Mouse (Mus musculus): ENCODE results near the gene Asns. TPM values are rescaled to one million over a fixed set of nuclear protein-coding genes. Genes with fewer than 3 reads are reported as not detected.

Gene Asns
- polyA plus RNA-seq, 1 experiment from 2014 or later = 51.6 TPM

- Histone ChIP-seq H3K4me1 (replicated peaks) (0 out of 2 replicates have a peak, but pooled peaks cover 2% of the 10 kb centered on the region), H3K4me3 (no peak overlapping the region), H3K9me3 (no peaks in the 10 kb centered on the region), H3K27me3 (ENCODE audit: insufficient read depth, poor library complexity, severe bottlenecking) (peaks cover 3% of the 10 kb centered on the region; the same call in 1 of the 2 replicates), H3K36me3 (no peaks in the 10 kb centered on the region), H3K27ac (no peak overlapping the region)
- WGBS = 85% methylated on average over 6 of the region's 6 CpGs
- DNase-seq (ENCODE audit: low spot score) = no peak
These were observed 5.1 kb upstream of the Asns start for GRCm38 (mm10) chr6:7697999-7698699.

DNA sequence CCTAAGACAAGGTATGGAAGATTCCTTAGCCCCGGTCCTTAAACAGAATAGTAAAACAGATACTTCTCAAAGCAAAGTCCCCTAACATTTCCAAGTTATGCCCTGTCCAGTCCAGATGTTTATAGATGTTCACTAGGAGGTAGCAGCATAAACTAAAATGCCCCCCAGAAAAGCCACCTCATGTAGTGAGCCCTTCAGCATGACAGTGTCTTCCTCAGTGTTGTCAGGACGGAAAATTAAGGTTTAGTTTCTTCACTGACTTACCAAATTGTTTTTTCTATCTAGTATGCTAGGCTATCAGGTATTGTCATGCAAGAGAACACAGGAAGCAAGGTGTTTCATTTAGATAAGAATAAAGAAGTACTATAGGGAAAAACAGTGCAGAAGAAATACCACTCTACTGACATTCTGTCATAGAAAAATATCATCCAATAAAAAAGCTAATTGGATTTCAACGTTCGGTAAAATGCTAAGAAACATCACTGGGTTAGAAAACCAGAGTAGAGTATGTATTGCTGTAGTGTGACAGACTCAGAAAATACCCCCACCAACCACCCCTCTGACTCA lies 4.1 kb upstream of the Asns start:
- Histone ChIP-seq H3K9me3 (no peaks in the 10 kb centered on the region), H3K36me3 (no peaks in the 10 kb centered on the region), H3K4me1 (replicated peaks) (0 out of 2 replicates have a peak, but pooled peaks cover 6% of the 10 kb centered on the region), H3K4me3 (no peak overlapping the region), H3K27ac (no peak overlapping the region), H3K27me3 (ENCODE audit: insufficient read depth, poor library complexity, severe bottlenecking) (peaks cover 3% of the 10 kb centered on the region; the same call in 1 of the 2 replicates)
- 90% methylated on average over 4 of the region's 4 CpGs for WGBS
- DNase-seq (ENCODE audit: low spot score) = no peak

DNA sequence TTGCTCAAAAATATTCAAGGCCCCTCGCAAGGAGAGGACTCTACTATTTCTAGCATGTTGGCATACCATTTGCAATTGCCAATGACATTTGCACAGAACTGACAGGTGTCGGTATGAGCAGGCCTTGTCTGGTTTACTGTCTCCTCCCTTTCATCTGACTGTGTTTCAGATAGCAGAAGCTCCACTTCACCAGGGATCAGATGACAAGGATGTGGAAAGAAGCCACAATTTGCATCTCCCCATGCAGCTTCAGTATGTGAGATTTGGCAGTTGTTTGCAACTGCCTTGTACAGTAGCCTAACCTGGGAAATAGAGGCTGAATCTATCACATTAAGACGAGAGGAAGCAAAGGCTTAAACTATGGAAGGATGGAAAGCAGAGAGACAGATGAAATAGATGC lies 3.6 kb upstream of the Asns start:
- Histone ChIP-seq H3K4me1 (replicated peaks) (0 out of 2 replicates have a peak, but pooled peaks cover 9% of the 10 kb centered on the region), H3K9me3 (no peaks in the 10 kb centered on the region), H3K4me3 (no peak overlapping the region), H3K36me3 (no peaks in the 10 kb centered on the region), H3K27me3 (ENCODE audit: insufficient read depth, poor library complexity, severe bottlenecking) (peaks cover 3% of the 10 kb centered on the region; the same call in 1 of the 2 replicates), H3K27ac (no peak overlapping the region)
- WGBS = 82% methylated on average over 3 of the region's 3 CpGs
- no peak for DNase-seq (ENCODE audit: low spot score)

- H3K27ac ChIP-seq = no peak overlapping the region
- no peaks in the 10 kb centered on the region for H3K9me3 ChIP-seq
- H3K27me3 ChIP-seq (ENCODE audit: insufficient read depth, poor library complexity, severe bottlenecking) = peaks cover 3% of the 10 kb centered on the region; the same call in 1 of the 2 replicates
- H3K4me3 ChIP-seq = no peak overlapping the region
- DNase-seq (ENCODE audit: low spot score) = no peak
- H3K36me3 ChIP-seq = no peaks in the 10 kb centered on the region
- 0 out of 2 replicates have a peak, but pooled peaks cover 9% of the 10 kb centered on the region for H3K4me1 ChIP-seq (replicated peaks)
- 87% methylated on average over 4 of the region's 4 CpGs for WGBS
These were observed 2.8 kb upstream of the Asns start for GRCm38 (mm10) chr6:7695901-7696300.

GRCm38 (mm10) chr6:7693666-7694065 lies 612 bp upstream of the Asns start:
- Histone ChIP-seq H3K4me1 (replicated peaks) (0 out of 2 replicates have a peak, but pooled peaks cover 9% of the 10 kb centered on the region), H3K9me3 (no peaks in the 10 kb centered on the region), H3K27me3 (ENCODE audit: insufficient read depth, poor library complexity, severe bottlenecking) (peaks cover 3% of the 10 kb centered on the region; the same call in 1 of the 2 replicates), H3K27ac (no peak overlapping the region), H3K36me3 (no peaks in the 10 kb centered on the region), H3K4me3 (no peak overlapping the region)
- DNase-seq (ENCODE audit: low spot score) = no peak
- WGBS = 69% methylated on average over 5 of the region's 5 CpGs

DNA sequence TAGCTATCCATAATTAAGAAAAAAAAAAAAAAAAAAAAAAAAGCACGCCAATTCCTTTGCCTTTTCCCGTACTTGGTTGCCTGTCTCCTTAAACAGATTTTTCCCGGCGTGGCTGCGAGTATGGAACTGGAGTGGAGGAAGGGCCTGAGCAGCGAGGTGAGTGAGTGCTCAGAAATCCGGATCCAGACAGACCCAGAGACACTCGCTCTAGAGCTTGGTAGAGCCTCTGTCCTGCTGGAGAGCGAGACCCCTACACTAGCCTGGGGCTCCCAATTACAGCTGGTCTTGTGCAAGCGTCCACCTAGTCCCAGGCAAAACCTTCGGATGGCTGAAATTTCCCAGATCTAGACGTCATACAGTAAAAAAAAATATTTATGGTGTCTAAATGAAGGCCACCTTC lies 603 bp downstream of the Asns start:
- Histone ChIP-seq H3K4me3 (peak overlapping the region; percentile 85), H3K36me3 (no peaks in the 10 kb centered on the region), H3K27me3 (ENCODE audit: insufficient read depth, poor library complexity, severe bottlenecking) (peaks cover 3% of the 10 kb centered on the region; the same call in 1 of the 2 replicates), H3K27ac (peak overlapping the region; percentile 86), H3K4me1 (replicated peaks) (0 out of 2 replicates have a peak, but pooled peaks cover 9% of the 10 kb centered on the region), H3K9me3 (no peaks in the 10 kb centered on the region)
- DNase-seq (ENCODE audit: low spot score) = no peak
- WGBS = under 1% methylated on average over 12 of the region's 12 CpGs

DNA sequence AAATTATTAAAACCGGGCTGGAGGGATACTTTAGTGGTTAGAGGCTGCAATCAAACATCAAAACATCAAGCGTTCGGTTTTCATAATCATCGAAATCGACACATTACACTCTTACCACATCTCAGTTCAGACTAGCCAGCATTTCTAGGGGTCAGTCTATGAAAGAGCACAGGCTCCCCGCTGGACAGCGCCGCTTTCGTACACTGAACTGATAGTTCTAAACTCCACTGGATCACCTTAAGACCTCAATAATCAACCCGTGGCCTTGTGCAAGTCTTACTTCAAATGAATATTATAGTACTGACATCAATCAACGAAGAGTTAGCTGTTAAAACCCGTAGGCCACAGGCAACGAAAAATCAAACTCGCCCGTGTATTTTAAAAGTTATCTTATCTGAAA lies 1.0 kb downstream of the Asns start:
- Histone ChIP-seq H3K4me1 (replicated peaks) (0 out of 2 replicates have a peak, but pooled peaks cover 9% of the 10 kb centered on the region), H3K27ac (no peak overlapping the region), H3K9me3 (no peaks in the 10 kb centered on the region), H3K4me3 (peak overlapping the region; percentile 85), H3K36me3 (no peaks in the 10 kb centered on the region), H3K27me3 (ENCODE audit: insufficient read depth, poor library complexity, severe bottlenecking) (peaks cover 3% of the 10 kb centered on the region; the same call in 1 of the 2 replicates)
- 32% methylated on average over 15 of the region's 15 CpGs for WGBS
- peak; percentile 8 for DNase-seq (ENCODE audit: low spot score)

DNA sequence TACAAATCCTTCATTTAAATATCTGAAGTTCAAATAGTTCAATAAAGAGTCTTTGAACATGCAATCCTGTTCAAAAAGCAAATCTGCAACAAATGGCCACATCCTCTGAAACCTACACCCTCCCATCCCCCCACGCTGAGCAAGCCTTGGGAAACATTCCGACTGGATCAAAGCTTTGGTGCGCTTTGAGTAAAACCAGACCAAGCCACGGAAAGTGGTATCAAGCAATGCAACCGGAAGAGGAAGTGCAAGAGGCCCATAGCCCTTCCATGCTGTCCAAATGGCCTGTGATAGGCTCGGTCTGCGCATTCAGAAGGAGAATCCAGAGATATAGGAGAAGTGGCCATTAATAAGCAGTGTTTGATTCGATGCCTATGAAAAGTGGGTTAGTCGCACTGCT lies 2.6 kb downstream of the Asns start:
- no peaks in the 10 kb centered on the region for H3K9me3 ChIP-seq
- H3K27me3 ChIP-seq (ENCODE audit: insufficient read depth, poor library complexity, severe bottlenecking) = peaks cover 3% of the 10 kb centered on the region; the same call in 1 of the 2 replicates
- no peak for DNase-seq (ENCODE audit: low spot score)
- 0 out of 2 replicates have a peak, but pooled peaks cover 9% of the 10 kb centered on the region for H3K4me1 ChIP-seq (replicated peaks)
- 89% methylated on average over 9 of the region's 9 CpGs for WGBS
- no peak overlapping the region for H3K27ac ChIP-seq
- no peaks in the 10 kb centered on the region for H3K36me3 ChIP-seq
- H3K4me3 ChIP-seq = no peak overlapping the region

GRCm38 (mm10) chr6:7689180-7689579 lies 3.9 kb downstream of the Asns start:
- no peak for DNase-seq (ENCODE audit: low spot score)
- 95% methylated on average over 12 of the region's 12 CpGs for WGBS
- no peaks in the 10 kb centered on the region for H3K9me3 ChIP-seq
- 0 out of 2 replicates have a peak, but pooled peaks cover 9% of the 10 kb centered on the region for H3K4me1 ChIP-seq (replicated peaks)
- no peaks in the 10 kb centered on the region for H3K27me3 ChIP-seq (ENCODE audit: insufficient read depth, poor library complexity, severe bottlenecking)
- H3K36me3 ChIP-seq = no peaks in the 10 kb centered on the region
- no peak overlapping the region for H3K27ac ChIP-seq
- H3K4me3 ChIP-seq = no peak overlapping the region

DNA sequence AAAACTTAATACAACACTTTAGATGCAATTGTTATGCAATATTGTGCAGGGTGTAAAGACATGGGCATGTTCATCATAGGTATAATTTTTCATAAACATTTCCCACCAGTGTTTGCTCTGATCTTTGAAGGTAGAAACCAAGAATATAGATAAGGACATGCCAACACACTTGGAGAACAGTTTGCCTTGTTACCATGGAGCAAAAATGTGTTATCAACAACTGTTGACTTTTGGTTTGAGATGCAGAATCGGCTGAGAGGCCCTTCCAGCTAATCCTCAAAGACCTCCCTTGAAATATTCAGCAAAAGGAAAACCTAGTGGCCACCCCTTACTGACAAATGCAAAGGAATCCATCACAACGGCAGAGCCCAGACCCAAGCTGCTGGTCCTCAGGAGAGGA lies 7.0 kb downstream of the Asns start:
- WGBS = 90% methylated on average over 2 of the region's 2 CpGs
- H3K4me3 ChIP-seq = no peak overlapping the region
- H3K9me3 ChIP-seq = no peaks in the 10 kb centered on the region
- peaks cover 2% of the 10 kb centered on the region; the same call in 1 of the 2 replicates for H3K36me3 ChIP-seq
- H3K4me1 ChIP-seq (replicated peaks) = no peaks in the 10 kb centered on the region
- DNase-seq (ENCODE audit: low spot score) = no peak
- H3K27ac ChIP-seq = no peak overlapping the region
- H3K27me3 ChIP-seq (ENCODE audit: insufficient read depth, poor library complexity, severe bottlenecking) = no peaks in the 10 kb centered on the region

DNA sequence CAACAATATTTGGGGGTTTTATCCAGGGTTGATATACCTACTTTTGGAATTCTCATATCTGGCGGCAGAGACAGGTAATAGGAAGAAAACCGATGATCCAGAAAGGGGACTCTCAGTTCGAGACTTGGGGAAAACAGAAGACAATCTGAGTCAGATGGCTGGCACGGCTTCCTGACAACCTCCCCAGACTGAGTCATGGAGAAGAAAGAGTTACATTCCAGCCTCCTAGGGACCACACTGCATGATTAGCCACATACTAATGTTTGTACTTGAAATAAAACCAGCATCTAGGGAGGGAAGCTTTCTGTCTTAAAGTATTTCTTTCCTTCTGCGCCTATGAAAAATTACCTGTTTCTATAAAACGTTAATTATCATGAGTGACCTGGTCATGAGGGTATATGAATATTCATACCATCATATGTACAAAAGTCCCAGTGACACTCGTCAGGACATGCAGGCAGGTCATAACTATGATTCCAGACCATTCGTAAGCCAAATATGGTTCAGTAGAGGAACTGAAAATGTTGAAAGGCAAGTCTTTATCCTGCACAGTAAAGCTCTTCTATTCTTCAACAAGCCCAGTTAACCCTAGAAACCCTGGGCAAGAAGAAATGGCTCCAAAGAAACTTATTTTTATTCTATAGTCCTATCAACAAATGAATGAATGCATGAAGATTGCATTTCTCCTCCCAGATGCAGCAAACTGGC lies 16.7 kb downstream of the Asns start:
- Histone ChIP-seq H3K4me3 (no peak overlapping the region), H3K4me1 (replicated peaks) (no peaks in the 10 kb centered on the region), H3K9me3 (no peaks in the 10 kb centered on the region), H3K36me3 (peaks cover 8% of the 10 kb centered on the region), H3K27me3 (ENCODE audit: insufficient read depth, poor library complexity, severe bottlenecking) (no peaks in the 10 kb centered on the region), H3K27ac (no peak overlapping the region)
- DNase-seq (ENCODE audit: low spot score) = no peak
- WGBS = 92% methylated on average over 8 of the region's 8 CpGs

DNA sequence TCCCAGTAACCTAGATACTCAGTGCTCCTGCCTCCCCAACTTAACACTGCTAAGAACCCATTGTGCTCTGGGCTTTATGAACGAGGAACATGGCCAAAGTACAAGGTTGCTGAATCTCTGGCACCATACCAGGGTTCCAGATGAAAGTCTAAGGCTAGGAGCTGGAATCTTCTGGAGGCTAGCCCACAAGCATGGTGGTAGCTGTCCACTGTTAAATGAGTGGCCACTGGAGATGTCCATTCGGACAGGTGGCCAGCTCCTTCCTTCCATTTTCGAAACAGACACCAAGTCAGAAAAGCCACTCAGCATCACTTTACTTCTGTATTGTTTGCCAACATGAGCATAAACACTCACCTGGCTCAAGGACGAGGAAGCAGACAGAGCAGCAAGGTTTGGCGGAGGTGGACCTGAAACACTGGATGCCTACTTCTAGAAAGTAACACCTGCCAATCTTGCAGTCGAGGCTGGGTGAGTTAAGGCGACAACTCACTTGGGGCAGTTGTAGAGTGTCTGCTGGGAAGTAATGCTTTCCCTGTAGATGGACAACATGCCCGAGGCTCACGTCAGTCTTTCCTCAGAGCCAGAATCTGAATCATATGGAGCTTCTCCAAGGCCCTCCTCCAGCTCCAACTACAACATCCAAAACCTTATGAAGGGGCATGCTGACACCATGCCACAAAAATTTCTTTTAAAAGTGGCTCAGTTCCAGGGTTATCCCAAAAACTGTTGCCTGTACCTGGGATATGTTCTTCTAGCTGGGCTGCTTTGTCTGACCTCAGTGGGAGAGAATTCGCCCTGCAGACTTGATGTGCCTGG lies 20.4 kb downstream of the Asns start:
- 90% methylated on average over 10 of the region's 10 CpGs for WGBS
- no peaks in the 10 kb centered on the region for H3K27me3 ChIP-seq (ENCODE audit: insufficient read depth, poor library complexity, severe bottlenecking)
- no peaks in the 10 kb centered on the region for H3K4me1 ChIP-seq (replicated peaks)
- H3K36me3 ChIP-seq = peaks cover 5% of the 10 kb centered on the region; the same call in 1 of the 2 replicates
- DNase-seq (ENCODE audit: low spot score) = no peak
- no peaks in the 10 kb centered on the region for H3K9me3 ChIP-seq
- no peak overlapping the region for H3K27ac ChIP-seq
- H3K4me3 ChIP-seq = no peak overlapping the region

Data from hindbrain, embryonic 10.5 days (tissue).